Mouse (Mus musculus): ENCODE data around the gene Pbrm1.

The Pbrm1 gene

GRCm38 (mm10) chr14:31081147-31081546 lies 62.2 kb downstream of the Pbrm1 start:
- DNase-seq, result no peak

GRCm38 (mm10) chr14:31087433-31087832 lies 68.5 kb downstream of the Pbrm1 start:
- no peak for DNase-seq

DNA sequence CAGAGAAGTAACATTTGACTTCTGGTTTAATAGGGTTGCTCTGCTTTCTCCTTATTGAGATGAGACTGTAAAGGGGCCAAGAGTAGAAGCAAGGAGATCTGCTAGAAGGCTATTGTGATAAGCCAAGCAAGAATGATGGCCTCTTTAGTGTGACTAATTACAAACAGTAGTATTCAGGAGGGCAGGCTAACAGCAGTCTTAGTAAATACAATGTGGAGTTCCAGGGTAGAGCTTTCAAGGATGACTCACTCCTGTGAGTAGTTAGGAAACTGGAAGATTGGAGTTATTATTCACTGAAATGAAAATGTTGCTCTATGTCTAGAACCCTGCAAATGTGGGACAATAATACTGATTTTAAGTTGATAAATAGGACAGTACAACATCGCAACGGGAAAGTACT lies 69.6 kb downstream of the Pbrm1 start:
- DNase-seq, result no peak

DNA sequence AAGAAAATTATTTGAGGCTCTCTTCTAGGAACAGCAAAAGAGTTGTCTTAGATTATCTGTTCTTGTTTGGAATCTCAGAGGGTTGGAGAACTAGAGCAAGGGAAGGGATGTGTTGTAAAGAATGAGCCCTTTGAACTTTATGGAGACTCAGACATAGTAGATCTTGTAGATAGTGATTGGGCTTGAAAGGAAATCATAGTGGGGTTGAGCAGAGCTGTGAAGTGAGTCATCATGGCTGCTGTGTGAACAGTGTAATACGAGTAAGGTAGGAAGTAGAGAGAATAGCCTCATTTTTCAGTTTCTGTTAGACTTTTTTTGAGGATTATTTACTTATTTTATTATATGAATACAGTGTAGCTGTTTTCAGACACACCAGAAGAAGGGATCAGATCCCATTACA lies 71.0 kb downstream of the Pbrm1 start:
- DNase-seq, result no peak

DNA sequence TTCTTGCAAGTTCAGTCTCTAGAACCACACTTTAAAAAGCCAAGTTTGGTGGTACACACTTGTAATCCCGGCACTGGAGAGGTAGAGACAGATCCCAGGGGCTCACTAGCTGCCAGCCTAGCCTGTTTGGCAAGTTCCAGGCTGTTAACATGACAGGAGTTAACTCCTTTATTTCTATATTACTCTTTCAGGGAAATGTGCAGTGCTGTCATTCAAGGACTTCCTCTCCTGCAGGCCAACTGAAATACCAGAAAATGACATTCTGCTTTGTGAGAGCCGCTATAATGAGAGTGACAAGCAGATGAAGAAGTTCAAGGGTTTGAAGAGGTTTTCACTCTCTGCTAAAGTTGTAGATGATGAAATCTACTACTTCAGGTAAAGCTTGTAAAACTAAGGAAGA lies 86.2 kb downstream of the Pbrm1 start:
- DNase-seq, result no peak

GRCm38 (mm10) chr14:31110613-31111012 lies 91.7 kb downstream of the Pbrm1 start:
- DNase-seq, result no peak

DNA sequence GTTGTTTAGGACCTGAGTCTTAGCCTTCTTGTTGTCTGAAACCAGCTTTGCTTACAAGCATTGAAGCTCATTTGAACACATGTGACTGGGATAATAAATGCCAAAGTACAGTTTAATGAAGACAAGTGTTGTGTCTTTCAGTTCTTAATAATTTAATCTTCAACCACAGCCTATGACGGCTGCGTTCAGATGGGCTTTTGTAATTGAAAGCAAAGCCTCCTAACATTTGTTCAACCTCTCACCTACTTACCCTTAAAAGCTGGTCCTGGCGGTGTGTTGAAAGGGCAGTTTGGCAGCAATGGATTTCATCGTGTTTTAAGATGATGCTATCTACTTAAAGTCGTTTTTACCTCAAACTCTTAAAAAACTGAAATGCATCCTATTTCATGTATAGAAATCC lies 93.2 kb downstream of the Pbrm1 start:
- no peak for DNase-seq

DNA sequence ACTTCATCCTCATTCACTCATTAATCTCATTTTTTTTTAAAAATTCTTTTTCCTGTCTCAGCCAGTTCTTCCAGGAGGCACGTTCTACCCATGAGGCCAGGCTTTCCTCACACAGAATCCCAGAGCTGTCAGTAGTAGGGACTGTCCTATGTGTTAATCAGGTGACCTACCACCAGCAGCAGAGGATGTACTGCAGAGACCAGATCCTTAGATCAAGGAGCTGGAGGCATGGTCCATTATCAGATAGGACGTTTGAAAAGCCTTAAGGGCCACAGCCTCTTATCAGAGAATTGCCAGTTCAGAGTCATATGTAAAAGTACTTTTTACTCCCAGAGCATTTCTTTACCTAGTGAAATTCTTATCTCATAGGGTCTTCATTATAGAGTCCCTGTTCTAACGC lies 95.1 kb downstream of the Pbrm1 start:
- DNase-seq, result no peak

DNA sequence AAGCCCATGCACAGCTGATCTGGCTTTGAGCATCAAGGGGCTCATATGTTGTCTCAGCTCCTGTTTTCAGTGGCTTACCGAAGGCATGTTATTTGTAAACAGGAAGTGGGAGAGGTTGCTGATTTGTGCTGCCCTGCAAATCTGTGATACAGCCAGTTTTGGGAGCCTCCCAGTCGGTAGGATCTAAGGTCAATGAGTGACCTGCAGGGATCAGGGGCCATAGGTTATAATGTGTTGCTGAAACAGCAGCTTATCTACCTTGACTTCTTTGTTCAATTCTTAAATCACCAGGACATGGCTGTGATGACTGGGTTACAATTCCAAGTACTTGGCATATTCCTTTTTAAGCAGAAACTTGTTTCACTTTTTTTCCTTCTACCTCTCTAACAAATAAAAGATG lies 96.6 kb downstream of the Pbrm1 start:
- no peak for DNase-seq

- no peak for DNase-seq
These were observed 106.5 kb downstream of the Pbrm1 start for GRCm38 (mm10) chr14:31125106-31126075.

DNA sequence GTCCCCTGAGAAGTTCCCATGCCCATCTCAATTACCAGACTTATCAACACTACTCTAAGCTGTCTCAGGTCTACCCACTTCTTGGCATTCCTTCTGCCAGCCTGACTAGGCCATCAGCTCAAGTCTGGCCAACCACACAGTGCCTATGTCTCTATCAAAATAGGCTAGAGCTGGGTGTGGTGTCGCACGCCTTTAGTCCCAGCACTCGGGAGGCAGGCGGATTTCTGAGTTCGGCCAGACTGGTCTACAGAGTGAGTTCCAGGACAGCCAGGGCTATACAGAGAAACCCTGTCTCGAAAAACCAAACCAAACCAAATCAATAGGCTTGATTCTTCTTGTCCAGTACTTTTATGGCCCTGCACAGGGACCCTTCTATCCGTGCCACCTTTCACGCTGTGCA lies 107.9 kb downstream of the Pbrm1 start:
- DNase-seq, result no peak

DNA sequence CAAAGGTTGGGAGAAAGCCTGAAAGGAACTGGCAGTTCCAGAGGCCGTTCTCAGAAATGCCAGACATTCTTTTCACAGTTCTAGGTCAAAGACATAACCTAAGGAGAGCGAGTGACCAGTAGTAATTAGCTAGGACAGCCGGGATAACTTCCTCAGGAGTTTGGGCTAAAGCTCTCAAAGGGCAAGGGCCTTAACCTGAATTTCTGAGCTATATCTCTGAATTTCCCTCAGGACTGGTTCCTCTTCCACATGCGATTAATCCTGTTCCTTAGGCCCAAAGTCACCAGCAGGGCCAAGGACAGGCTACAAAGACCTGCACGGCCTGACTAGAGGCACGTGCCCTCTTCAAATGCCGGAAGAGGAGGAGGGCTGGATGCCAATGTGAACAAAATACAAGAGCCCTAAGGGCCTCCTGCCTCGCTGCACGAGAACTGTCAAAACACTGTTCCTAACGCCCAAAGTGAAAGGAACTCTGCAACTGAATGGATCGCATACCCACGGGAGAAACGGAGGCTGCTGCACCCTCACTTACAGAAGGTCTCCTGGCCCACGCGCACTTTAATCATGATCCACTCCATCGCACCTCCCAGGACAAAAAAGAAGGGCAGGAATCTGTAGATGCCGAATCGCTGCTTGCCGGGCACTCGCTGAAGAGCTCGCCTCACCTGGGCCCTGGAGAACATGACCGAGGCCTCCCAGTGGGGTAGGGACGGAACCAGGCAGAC lies 109.3 kb downstream of the Pbrm1 start:
- peak; percentile 30 to 56 for DNase-seq

DNA sequence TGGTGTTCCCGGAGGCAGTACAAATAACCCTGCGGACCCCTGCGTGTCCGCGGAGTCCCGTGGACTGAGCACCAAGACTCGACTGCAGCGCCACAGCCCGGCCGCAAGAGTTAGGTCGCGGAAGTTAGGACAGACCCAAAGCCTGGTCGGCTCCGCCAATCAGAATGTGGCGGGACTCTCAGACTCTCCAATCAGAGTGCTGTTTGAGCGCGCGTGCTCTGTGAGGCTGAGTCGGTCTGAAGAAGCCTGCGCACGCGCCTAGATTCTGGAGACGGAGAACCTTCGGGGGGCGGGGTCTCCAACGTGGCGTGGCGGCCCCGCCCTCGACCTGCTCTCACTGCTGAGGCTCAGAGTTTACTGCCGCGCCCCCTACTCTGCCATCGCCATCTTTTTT lies 109.9 kb downstream of the Pbrm1 start, which contains the start of gene Smim4:
Gene Smim4 (minus strand): TSS at position 131 of the 394 bp plus-strand sequence.
- DNase-seq, result peak; percentile 96 to 98

GRCm38 (mm10) chr14:31129326-31130235 lies 110.6 kb downstream of the Pbrm1 start:
- peak in 1 of 2 experiments; percentile 3 for DNase-seq

GRCm38 (mm10) chr14:31130236-31131220 lies 111.6 kb downstream of the Pbrm1 start, which contains the start of gene Nt5dc2:
Nt5dc2 (plus strand) TSS chr14:31131053.
- DNase-seq, result peak; percentile 81 to 84

DNA sequence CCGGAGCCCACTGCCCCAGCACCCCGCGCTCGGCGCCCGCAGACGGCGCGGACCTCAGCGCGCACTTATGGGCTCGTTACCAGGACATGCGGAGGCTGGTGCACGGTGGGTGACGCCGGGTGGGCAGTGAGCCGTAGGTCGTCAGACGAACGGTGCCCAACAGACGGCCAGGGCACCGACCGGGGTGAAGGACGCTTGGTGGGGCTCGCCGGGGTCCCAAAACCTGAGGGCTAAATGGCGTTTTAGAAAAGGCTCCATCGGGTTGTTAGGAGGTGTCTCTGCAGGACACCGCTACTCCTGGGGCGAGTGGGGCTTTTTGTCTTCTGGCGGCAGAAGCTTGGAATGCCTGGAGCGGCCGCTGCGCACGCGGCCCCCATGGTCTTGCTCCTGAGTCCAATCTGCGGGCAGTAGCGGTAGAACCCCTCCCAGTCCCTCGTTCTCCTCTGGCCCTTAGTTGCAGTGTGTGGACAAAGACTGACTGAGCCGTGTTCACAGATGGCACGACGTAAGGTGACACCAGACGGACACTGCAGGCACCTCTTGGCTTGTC lies 112.4 kb downstream of the Pbrm1 start:
- no peak for DNase-seq

DNA sequence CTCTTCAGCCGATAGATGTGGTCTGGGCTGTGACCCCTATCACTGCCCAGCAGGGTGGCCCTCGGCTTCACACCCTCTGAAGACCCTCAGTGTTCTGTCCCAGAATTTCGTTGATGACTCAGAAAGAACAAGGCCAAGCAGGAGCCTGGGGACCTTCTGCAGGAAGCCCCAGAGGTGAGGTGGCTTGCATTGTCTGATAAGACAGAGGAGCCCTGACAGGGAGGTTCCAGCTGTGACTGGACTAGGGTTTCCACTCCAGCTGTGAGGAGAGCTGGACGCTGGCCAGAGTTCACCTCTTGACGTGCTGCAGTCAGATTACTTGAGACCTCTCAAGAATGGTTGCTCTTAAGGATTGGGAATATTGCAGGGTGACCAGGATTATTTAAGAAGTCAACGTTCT lies 113.1 kb downstream of the Pbrm1 start:
- DNase-seq, result peak in 1 of 2 experiments; percentile 1

- peak in 1 of 2 experiments; percentile 3 for DNase-seq
These were observed 113.6 kb downstream of the Pbrm1 start for GRCm38 (mm10) chr14:31132491-31132975.

DNA sequence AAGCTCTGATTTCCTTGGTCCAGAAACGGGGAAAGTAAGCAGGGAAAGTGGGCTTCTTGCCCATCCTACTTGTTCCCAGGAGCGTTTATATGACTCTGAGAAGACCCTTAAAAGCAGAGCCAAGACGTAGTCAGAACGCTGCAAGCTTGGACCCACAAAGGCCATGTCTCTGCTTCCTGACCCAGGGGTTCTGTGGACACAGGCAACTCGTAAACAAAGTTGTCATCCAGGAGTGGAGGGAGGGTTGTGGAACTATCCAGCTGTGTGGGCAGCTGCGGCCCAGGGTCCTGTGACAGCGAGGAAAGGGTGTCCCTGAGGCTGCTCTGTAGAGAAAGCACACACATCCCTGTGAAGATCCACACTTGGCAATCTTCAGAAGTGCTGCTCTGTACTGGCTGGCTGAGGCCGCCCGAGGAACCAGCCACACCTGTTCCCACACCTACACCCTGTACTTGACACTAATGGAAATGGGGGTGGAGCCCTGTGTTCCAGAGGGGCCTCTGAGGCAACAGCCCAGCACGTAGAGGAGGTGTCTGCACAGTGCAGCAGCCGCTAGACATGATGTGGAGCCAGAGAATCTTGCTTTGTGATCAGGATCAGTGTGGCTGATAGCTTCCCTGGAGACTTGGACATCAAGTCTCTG lies 114.2 kb downstream of the Pbrm1 start:
- DNase-seq, result peak; percentile 1 to 3

Measured in thymus, adult 18-20 months (tissue).